Mouse (Mus musculus) stomach, postnatal 0 days (tissue): ENCODE data around the gene Wnt6.

Experiments used
- CTCF ChIP-seq: IDR thresholded peaks from 2 replicates; pipeline ENCODE4 v1.5.1; 2016; ENCODE audit warnings: antibody characterized with exemption, low read depth, mild to moderate bottlenecking, moderate library complexity
- EP300 ChIP-seq: optimal IDR thresholded peaks from 2 replicates; pipeline ENCODE3; 2016; ENCODE audit warnings: antibody characterized with exemption

GRCm38 (mm10) chr1:74784041-74784759 is 12.5 kb downstream of the Wnt6 start:
- TF ChIP-seq CTCF (peak; percentile 76), EP300 (no peak)
